Mouse (Mus musculus): Measurements from ENCODE around the gene Wars2.

Wars2 gene

GRCm38 (mm10) chr3:99140940-99141854, at the start of gene Wars2:
Gene Wars2, plus strand, starts transcription at chr3:99141068.
- peak; percentile 95 to 97 for DNase-seq

- no peak for DNase-seq
These were observed 44.1 kb upstream of the Wars2 start for GRCm38 (mm10) chr3:99096816-99097215.

DNA sequence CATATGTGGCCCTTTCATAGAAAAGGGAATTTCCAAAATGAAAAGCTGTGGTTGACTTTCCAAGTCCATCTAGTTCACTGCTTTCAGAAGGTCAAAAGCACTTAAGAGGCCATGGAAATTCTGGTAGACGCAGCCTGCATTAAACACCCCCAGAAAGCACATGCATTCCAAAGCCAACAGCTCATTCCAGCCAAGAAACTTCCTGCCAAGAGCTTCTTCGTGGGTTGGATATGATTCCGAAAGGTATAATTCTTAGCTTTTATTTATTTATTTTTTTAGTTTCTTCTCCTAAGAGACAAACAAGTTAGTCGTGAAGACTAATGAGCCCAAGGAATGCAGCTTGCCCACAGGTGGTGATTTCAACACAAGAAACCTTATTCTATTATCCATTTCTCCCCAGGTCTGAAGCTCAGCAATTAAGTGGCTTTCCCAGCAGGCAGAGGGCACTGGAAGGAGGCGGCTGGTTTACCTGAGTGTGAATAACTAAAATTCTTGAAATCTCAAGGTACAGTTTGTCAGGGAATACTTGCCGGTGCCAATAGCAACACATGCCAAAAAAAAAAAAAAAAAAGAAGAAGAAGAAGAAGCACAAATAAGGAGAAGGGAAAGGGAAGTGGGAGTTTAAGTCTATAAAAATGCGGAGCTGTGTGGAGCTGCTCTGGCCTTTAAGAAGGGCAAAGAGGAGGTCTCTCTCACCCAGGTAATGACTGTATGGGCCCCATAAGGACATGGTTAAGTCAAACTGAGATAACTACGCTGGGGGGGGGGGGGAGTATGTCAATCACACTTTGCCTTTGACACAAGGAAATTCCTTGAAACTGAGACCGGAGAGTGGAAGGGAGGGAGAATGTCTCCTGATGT, 30.3 kb upstream of the Wars2 start:
- no peak for DNase-seq

GRCm38 (mm10) chr3:99111214-99111608, 29.7 kb upstream of the Wars2 start:
- DNase-seq = no peak

GRCm38 (mm10) chr3:99113266-99113837, 27.5 kb upstream of the Wars2 start:
- no peak for DNase-seq

GRCm38 (mm10) chr3:99120942-99121341, 19.9 kb upstream of the Wars2 start:
- DNase-seq = no peak

DNA sequence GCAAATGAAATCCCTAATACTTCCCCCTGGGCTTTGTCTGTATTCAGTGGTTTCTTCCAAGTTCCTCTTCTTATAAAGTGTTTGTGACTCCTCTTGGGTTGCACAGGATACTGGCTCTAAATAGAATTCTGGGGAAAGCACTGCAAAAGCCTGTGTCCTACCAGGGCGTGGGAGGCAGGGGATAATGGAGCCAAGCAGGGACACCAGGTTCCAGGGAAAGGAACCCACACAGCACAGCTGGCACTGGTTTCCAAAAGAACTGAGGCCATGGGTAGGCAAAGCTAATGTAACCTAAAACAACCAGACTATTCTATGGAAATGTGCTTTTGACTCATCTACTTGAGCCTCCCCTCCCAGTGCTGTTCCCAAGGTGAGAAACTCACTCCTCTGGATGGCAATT, 10.3 kb upstream of the Wars2 start:
- DNase-seq = no peak

GRCm38 (mm10) chr3:99131973-99132372, 8.9 kb upstream of the Wars2 start:
- DNase-seq = no peak

GRCm38 (mm10) chr3:99133913-99134312, 7.0 kb upstream of the Wars2 start:
- no peak for DNase-seq

GRCm38 (mm10) chr3:99147886-99148285, 7.0 kb downstream of the Wars2 start:
- no peak for DNase-seq

GRCm38 (mm10) chr3:99149035-99149434, 8.2 kb downstream of the Wars2 start:
- no peak for DNase-seq

DNA sequence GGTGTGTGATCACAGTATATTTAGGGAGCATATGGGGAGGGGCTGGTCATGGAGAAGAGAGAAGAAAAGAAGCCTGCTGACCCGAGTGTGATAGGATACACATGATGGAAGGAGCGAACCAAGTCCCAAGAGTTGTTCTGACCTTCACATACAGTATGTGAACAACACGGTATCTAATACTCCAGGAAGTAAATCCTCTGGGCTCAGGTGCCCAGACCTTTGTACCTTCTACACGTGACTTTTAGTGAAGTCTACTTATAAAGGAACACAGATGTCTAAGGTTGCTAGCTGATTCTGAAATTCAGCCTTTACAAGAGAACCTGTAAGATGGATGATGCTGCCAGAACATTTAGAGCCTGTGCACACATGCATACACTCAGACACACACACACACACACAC, 15.4 kb downstream of the Wars2 start:
- DNase-seq = no peak

DNA sequence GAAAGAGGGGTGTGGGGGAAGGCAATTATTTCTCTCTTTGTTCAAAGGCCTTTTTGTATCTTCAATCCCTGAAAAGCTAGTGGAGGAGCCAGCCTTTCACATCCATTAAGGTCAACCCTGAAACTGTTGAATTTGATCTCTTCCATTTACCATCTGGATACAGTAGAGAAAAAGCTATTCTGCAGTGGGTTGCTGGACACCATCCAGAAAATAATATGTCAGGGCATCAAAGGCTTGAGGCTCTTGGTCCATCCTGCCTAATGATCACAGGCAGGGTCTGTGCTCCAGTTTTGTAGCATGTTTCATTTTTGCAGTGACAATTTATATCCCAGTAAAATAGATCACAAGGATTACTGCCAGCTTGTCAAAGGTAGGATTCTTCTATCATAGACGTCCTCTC, 16.1 kb downstream of the Wars2 start:
- DNase-seq = no peak

DNA sequence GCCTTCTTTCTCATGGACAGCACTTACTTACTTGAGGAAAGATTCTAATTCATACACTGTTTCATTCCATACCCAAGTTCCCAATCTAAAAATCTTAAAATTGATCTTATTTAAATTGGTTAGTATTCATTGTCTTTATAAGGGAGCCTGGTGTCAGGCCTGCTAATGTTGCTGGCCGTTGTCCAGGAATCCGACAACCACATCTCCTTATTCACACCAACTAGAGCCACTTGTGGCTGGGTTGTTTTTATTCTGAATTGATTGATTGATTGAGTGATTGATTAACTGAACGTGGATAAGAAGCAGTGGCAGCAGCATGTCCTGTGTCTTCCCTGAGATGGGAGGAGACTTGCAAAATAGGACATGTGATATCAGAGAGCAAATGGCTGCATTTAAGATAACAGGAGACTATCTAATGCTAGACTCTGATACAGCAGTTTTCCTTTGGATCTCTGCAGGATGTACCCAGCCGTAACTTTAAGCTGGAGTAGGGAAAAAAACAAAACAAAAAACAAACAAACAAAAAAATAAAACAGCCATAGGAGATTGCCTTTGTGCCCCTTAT, 16.7 kb downstream of the Wars2 start:
- DNase-seq = no peak

GRCm38 (mm10) chr3:99160016-99160415, 19.1 kb downstream of the Wars2 start:
- no peak for DNase-seq

- DNase-seq = no peak
These were observed 21.3 kb downstream of the Wars2 start for GRCm38 (mm10) chr3:99162191-99162590.

DNA sequence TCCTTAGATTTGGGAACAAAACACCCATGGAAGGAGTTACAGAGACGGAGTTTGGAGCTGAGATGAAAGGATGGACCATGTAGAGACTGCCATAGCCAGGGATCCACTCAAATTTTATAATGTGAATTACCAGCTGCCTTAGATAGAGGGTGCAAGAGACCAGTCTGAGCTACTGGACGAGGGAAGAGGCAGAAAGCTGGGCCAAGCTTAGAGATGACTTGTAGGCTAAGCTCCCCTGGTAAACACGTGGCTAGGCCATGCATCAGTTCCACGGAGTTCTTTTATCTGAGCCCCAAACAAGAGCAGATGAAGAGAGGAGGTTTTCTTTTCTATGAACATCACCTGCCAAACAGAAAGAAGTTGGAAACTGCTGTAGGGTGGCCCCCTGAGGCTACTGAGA, 26.9 kb downstream of the Wars2 start:
- no peak for DNase-seq

DNA sequence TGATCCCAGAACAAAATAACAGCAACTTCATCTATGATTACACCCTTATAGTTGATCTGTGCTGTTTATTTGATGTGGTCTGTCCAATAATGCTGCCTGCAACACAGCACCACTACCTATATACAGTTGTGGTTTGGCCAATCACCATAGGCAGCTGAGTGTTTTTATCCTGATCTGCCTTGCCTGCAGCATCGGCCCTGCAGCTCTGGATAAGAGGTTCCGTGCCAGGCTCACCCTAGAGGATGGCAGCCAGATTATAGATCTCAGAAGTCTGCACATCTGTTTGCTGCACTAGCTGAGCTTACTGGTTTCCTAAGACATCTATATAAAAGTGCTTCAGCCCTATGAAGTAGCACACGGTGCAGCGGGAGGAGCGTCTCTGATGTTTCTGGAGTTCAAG, 32.3 kb downstream of the Wars2 start:
- no peak for DNase-seq

DNA sequence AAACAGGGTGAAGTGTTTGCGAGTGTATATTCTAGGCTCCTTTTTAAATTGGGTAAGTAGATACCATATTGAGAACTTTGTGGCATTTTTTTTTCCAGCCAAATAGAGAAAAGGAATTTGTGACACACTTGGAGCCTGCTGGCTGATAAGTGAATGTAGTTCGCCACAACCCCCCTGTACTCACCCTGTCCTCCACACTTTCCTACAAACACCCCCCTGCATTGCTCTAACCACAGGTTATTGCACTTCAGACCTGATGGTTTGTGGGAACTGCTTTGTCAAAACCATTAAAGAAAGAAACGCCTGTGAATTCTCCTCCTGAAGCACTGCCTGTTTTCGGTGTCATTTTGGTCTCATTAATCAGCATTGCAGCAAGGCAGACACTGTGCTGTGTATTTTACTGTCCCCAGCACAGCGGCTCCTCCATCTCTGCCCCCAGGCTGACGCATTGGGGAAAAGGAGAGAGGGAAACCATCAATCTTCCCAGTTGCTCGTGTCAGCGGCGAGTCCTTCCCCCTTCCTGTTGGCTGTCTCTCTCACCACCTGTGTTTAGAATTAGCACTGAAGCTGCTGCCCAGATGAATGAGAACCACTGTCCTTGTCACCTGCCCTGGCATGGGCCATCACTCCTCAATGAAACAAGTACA, 33.9 kb downstream of the Wars2 start:
- DNase-seq = peak in 1 of 2 experiments; percentile 5

DNA sequence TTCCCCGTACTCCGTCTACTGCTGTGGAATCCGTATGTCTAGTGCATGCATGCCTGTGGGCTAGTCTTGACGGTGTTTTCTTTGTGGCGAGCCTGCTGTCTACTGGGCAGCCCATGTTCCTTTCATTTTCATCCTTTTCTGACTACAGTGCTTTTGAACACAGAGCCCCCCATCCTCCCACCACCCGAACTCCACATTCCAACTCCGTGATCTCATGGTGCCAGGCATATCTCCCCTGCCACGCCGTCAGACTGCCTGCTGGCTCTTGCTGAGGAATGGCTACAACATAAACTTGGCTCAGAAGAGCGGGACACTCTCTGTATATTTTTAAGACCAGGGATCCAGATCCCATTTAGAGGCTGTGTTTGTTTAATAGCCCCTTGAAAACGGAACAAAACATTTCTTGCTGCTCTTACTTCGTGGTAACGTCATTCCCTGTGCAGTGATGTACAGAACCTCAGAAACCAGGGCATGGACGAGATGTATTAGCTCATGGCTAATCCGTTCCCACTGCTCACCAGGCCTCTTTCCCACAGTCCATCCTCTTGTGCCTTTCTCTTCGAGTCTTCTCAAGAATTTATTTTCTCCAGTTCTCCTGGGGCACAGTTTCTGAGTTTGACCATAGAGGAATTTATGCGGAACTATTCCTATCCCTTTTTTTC, 42.6 kb downstream of the Wars2 start:
- DNase-seq = no peak

GRCm38 (mm10) chr3:99184373-99184772, 43.5 kb downstream of the Wars2 start:
- no peak for DNase-seq

GRCm38 (mm10) chr3:99188097-99188496, 47.2 kb downstream of the Wars2 start:
- no peak for DNase-seq
